Mouse (Mus musculus): ENCODE measurements around the gene Faap20. TPM values are rescaled to one million over a fixed set of nuclear protein-coding genes. Genes with fewer than 3 reads are reported as not detected.
A peak's percentile ranks its signal among the peaks of the same experiment; 100 is the strongest.

Gene Faap20
- total and polyA plus RNA-seq, 3 experiments: 31.0 to 45.0 (median 36.4) TPM

DNA sequence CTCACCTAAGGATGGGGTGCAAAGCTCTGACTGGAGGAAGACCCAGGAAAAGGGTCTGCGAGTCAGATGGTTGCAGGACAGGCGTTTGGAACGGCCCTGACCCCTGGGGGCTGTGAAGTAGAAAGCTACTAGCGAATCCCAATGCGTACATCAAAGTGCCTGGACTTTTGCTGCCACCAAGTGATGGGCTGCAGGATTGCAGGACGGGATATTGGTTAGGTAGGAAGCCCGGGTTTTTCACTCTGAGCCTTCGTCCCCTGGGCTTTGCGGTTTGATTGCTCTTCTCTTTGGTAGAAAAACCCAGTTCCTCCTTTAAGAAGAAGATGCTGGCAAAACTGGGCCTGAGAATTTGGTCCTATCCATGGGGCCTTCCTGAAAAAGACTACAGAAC is 350 bp upstream of the Faap20 start:
- in situ Hi-C loops (cut with MboI; ENCODE audit: low pct_ligation_motif_present, low pct_unique_long_range_greater_than_20kb, low sequenced_read_pairs) (loop anchor here (5.0 to 25.0 kb wide), 4 partner anchors 57 to 364 kb away; partner anchors contain the start of genes Hes5 and Pank4), dilution Hi-C loops (cut with MboI; ENCODE audit: extremely low pct_ligation_motif_present, extremely low pct_unique_long_range_greater_than_20kb, low sequenced_read_pairs) (no loop called here)
- Histone ChIP-seq H3K4me3 (replicated peaks in 1 of 3; ENCODE audit: low read depth in 2 of 3, low read length in 2 of 3, poor library complexity in 1 of 3) (peak overlapping the region; percentile 81 to 88 (median 83)), H3K9ac (ENCODE audit: insufficient read depth, low read depth) (peak overlapping the region; percentile 79), H3K4me2 (ENCODE audit: insufficient read depth, low read depth, poor library complexity, severe bottlenecking) (peak overlapping the region; percentile 64), H3K4me1 (ENCODE audit: control insufficient read depth in 1 of 2, insufficient read depth in 2 of 2) (peaks cover 27 to 56% of the 10 kb centered on the region in 2 experiments), H3K27ac (ENCODE audit: insufficient read depth, low read depth) (peak overlapping the region; percentile 73), H3K36me3 (replicated peaks in 1 of 2; ENCODE audit: control insufficient read depth in 1 of 2, insufficient read depth in 1 of 2, low read length in 1 of 2) (peaks cover 8 to 21% of the 10 kb centered on the region in 2 experiments), H3K27me3 (replicated peaks) (no peaks in the 10 kb centered on the region), H3K79me2 (replicated peaks; ENCODE audit: control insufficient read depth, extremely low read depth, insufficient read depth, poor library complexity, severe bottlenecking) (no peaks in the 10 kb centered on the region), H3K9me3 (replicated peaks; ENCODE audit: low read length) (peaks cover 4% of the 10 kb centered on the region)
- DNase-seq (ENCODE audit: extremely low read depth): peak; percentile 99
- TF ChIP-seq POLR2A (IDR thresholded peaks at IDR 0.05; ENCODE audit: low read depth, low read length) (no peak), MAFK (IDR thresholded peaks at IDR 0.05; ENCODE audit: insufficient replicate concordance, low read length) (no peak), RCOR1 (conservative IDR thresholded peaks at IDR 0.05; ENCODE audit: low read depth, low read length) (no peak), ZKSCAN1 (IDR thresholded peaks at IDR 0.05; ENCODE audit: borderline replicate concordance, low read depth, low read length) (no peak), ZMIZ1 (IDR thresholded peaks at IDR 0.05; ENCODE audit: low read depth, low read length) (no peak), ELF1 (IDR thresholded peaks at IDR 0.05; ENCODE audit: low read depth, low read length) (peak; percentile 57; the same call in 1 of the 2 replicates), PAX5 (IDR thresholded peaks at IDR 0.05; ENCODE audit: low read length) (no peak), EP300 (IDR thresholded peaks at IDR 0.05; ENCODE audit: low read length) (peak; percentile 55; the same call in 1 of the 2 replicates), CTCF (conservative IDR thresholded peaks at IDR 0.05 in 1 of 2, IDR thresholded peaks at IDR 0.05 in 1 of 2; ENCODE audit: low read depth in 2 of 2, low read length in 2 of 2) (peak; percentile 85 to 100), ZC3H11A (IDR thresholded peaks at IDR 0.05; ENCODE audit: low read depth, low read length) (peak; percentile 99), POLR2AphosphoS2 (IDR thresholded peaks at IDR 0.05; ENCODE audit: low read depth, low read length) (no peak), MEF2A (IDR thresholded peaks at IDR 0.05; ENCODE audit: borderline replicate concordance, low read depth, low read length) (0 out of 2 replicates have a peak, but pooled peaks have one; percentile 57), SMC3 (IDR thresholded peaks at IDR 0.05; ENCODE audit: low read depth, low read length) (peak; percentile 100), MAZ (IDR thresholded peaks at IDR 0.05; ENCODE audit: low read depth, low read length) (peak; percentile 62; the same call in 1 of the 2 replicates), CHD1 (IDR thresholded peaks at IDR 0.05; ENCODE audit: low read depth, low read length) (no peak), KAT2A (IDR thresholded peaks at IDR 0.05; ENCODE audit: insufficient replicate concordance, low read length) (no peak), TCF12 (IDR thresholded peaks at IDR 0.05; ENCODE audit: low read depth, low read length) (peak; percentile 51), USF1 (IDR thresholded peaks at IDR 0.05; ENCODE audit: low read depth, low read length) (no peak), ZNF384 (IDR thresholded peaks at IDR 0.05; ENCODE audit: low read depth, low read length) (peak; percentile 25; the same call in 1 of the 2 replicates), MXI1 (IDR thresholded peaks at IDR 0.05; ENCODE audit: low read depth, low read length) (no peak), MAX (IDR thresholded peaks at IDR 0.05; ENCODE audit: low read length) (no peak), JUND (conservative IDR thresholded peaks at IDR 0.05; ENCODE audit: low read depth, low read length) (no peak; the same call in 1 of the 2 replicates), HCFC1 (IDR thresholded peaks at IDR 0.05; ENCODE audit: low read depth, low read length) (no peak), TBP (conservative IDR thresholded peaks at IDR 0.05; ENCODE audit: low read depth, low read length) (0 out of 2 replicates have a peak, but pooled peaks have one; percentile 35), USF2 (conservative IDR thresholded peaks at IDR 0.05; ENCODE audit: low read depth, low read length) (no peak), E2F4 (IDR thresholded peaks at IDR 0.05; ENCODE audit: insufficient replicate concordance, low read depth, low read length) (peak; percentile 77; the same call in 1 of the 2 replicates), SIN3A (IDR thresholded peaks at IDR 0.05; ENCODE audit: low read length) (peak; percentile 92), MYC (IDR thresholded peaks at IDR 0.05; ENCODE audit: low read depth, low read length) (0 out of 2 replicates have a peak, but pooled peaks have one; percentile 62), UBTF (IDR thresholded peaks at IDR 0.05; ENCODE audit: low read depth, low read length) (no peak), NELFE (IDR thresholded peaks at IDR 0.05; ENCODE audit: low read depth, low read length) (no peak; the same call in 1 of the 2 replicates), BHLHE40 (IDR thresholded peaks at IDR 0.05; ENCODE audit: low read depth, low read length) (no peak), CHD2 (IDR thresholded peaks at IDR 0.05; ENCODE audit: low read length) (no peak), ETS1 (conservative IDR thresholded peaks at IDR 0.05; ENCODE audit: low read depth, low read length) (no peak), GABPA (IDR thresholded peaks at IDR 0.05; ENCODE audit: insufficient replicate concordance, low read depth, low read length) (no peak), RAD21 (IDR thresholded peaks at IDR 0.05; ENCODE audit: low read depth, low read length) (no peak; the same call in none of the 2 replicates), IRF4 (IDR thresholded peaks at IDR 0.05; ENCODE audit: low read depth, low read length) (peak; percentile 71), NRF1 (IDR thresholded peaks at IDR 0.05; ENCODE audit: low read depth, low read length) (0 out of 2 replicates have a peak, but pooled peaks have one; percentile 22), JUN (IDR thresholded peaks at IDR 0.05; ENCODE audit: insufficient read depth, low read depth, low read length) (no peak)
